ENCODE assay signal across 18 mouse cellular contexts in the genomic region with DNA sequence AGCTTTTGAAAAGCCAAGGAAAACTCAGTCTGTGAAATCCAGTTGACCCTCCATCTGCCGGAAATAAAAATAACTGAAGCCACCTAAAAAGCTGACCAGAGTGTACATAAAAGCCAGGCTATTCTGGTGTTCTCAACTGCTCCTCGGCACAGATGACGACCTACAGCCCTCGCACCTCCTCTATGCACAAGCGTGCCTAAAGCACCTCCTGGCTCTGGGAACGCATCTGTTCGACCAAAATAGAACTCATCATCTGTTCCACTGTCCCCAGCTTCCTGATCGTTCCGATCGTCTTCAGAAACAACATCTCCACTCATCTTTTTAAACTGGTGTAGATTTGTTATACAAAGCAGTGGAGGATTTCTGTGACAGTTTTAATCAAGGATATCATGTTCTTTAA.
DNase-seq lines count a peak whose midpoint lies in the region; ATAC-seq and TF ChIP-seq lines count a peak whose summit lies in the region.
"Had no signal": no experiment of that assay in that cellular context is flagged by ENCODE, and none has a peak within 500 bp of the region (broad histone marks: within the 10 kb centered on the region; RNA-seq: fewer than 3 reads in every experiment).

No protein-coding gene starts in this region.

- peak overlapping the region; percentile 9; the same call in 1 of the 2 replicates for H3K4me2 ChIP-seq in heart, embryonic 11.5 days
- H3K4me2 ChIP-seq in hindbrain, postnatal 0 days (ENCODE audit: low read depth, low read length), result peak overlapping the region; percentile 27; the same call in 1 of the 2 replicates
- H3K4me2 ChIP-seq: embryonic facial prominence, embryonic 13.5 days; intestine, embryonic 15.5 days; kidney, embryonic 15.5 days; liver, embryonic 12.5 days; lung, embryonic 15.5 days had no signal

- DNase-seq in heart, adult 8-10 months (ENCODE audit: low spot score), result no peak
- DNase-seq in layer of hippocampus, adult 9-11 months, result peak; percentile 27
- DNase-seq in layer of hippocampus, adult 11-12 months (ENCODE audit: low spot score), result no peak
- peak; percentile 76 for DNase-seq in brain, adult 2 months (ENCODE audit: low read depth, low spot score)
- DNase-seq in hindbrain, postnatal 0 days (ENCODE audit: low spot score), result no peak
- DNase-seq in urinary bladder, postnatal 14 days (ENCODE audit: low spot score), result no peak
- DNase-seq: adrenal gland, postnatal 25 days; cerebellum, adult 8-10 months; heart, postnatal 10 days had no signal

- peaks cover 10% of the 10 kb centered on the region; the same call in 1 of the 2 replicates for H3K4me1 ChIP-seq in heart, embryonic 11.5 days (ENCODE audit: control insufficient read depth, insufficient read depth, low read length)
- peaks cover 37% of the 10 kb centered on the region for H3K4me1 ChIP-seq in hindbrain, postnatal 0 days (ENCODE audit: insufficient read depth, low read length)
- H3K4me1 ChIP-seq: liver, embryonic 12.5 days had no signal

- H3K4me3 ChIP-seq in heart, embryonic 11.5 days (ENCODE audit: low read depth, low read length), result no peak overlapping the region
- no peak overlapping the region for H3K4me3 ChIP-seq in hindbrain, postnatal 0 days (ENCODE audit: low read length)
- H3K4me3 ChIP-seq: embryonic facial prominence, embryonic 13.5 days; intestine, embryonic 15.5 days; kidney, embryonic 15.5 days; left cerebral cortex, adult 2 months; liver, embryonic 12.5 days; lung, embryonic 15.5 days had no signal

- no peaks in the 10 kb centered on the region for H3K27me3 ChIP-seq in heart, embryonic 11.5 days (ENCODE audit: control insufficient read depth, insufficient read depth, low read length)
- H3K27me3 ChIP-seq in hindbrain, postnatal 0 days (ENCODE audit: insufficient read depth, low read length), result no peaks in the 10 kb centered on the region
- H3K27me3 ChIP-seq: embryonic facial prominence, embryonic 13.5 days; intestine, embryonic 15.5 days; kidney, embryonic 15.5 days; liver, embryonic 12.5 days; lung, embryonic 15.5 days; Patski had no signal

- WGBS in heart, embryonic 11.5 days (ENCODE audit: insufficient replicate concordance), result 44% methylated on average over 10 of the region's 10 CpGs
- WGBS in hindbrain, postnatal 0 days, result 37% methylated on average over 10 of the region's 10 CpGs

- no peak for ATAC-seq in heart, embryonic 11.5 days (replicated peaks; ENCODE audit: insufficient number of reproducible peaks, low FRiP score, low TSS enrichment)
- ATAC-seq in hindbrain, postnatal 0 days, result no peak
- ATAC-seq: intestine, embryonic 15.5 days; liver, embryonic 12.5 days; Patski had no signal

- H3K27ac ChIP-seq in heart, embryonic 11.5 days (ENCODE audit: low read depth, low read length), result no peak overlapping the region
- H3K27ac ChIP-seq in hindbrain, postnatal 0 days, result no peak overlapping the region
- H3K27ac ChIP-seq: embryonic facial prominence, embryonic 13.5 days; intestine, embryonic 15.5 days; kidney, embryonic 15.5 days; left cerebral cortex, adult 2 months; liver, embryonic 12.5 days; lung, embryonic 15.5 days; macrophage had no signal

- no peak overlapping the region for H3K9ac ChIP-seq in heart, embryonic 11.5 days (ENCODE audit: low read depth, low read length)
- no peak overlapping the region for H3K9ac ChIP-seq in hindbrain, postnatal 0 days (replicated peaks; ENCODE audit: low read length)
- H3K9ac ChIP-seq: embryonic facial prominence, embryonic 13.5 days; intestine, embryonic 15.5 days; kidney, embryonic 15.5 days; liver, embryonic 12.5 days; lung, embryonic 15.5 days had no signal

- TF ChIP-seq CTCF in hindbrain, postnatal 0 days (IDR thresholded peaks at IDR 0.05; ENCODE audit: low read depth), result no peak

- H3K36me3 ChIP-seq in heart, embryonic 11.5 days (ENCODE audit: control insufficient read depth, insufficient read depth, low read length), result no peaks in the 10 kb centered on the region
- no peaks in the 10 kb centered on the region for H3K36me3 ChIP-seq in hindbrain, postnatal 0 days (ENCODE audit: insufficient read depth, low read length)
- H3K36me3 ChIP-seq: embryonic facial prominence, embryonic 13.5 days; intestine, embryonic 15.5 days; kidney, embryonic 15.5 days; liver, embryonic 12.5 days; lung, embryonic 15.5 days had no signal

- no peaks in the 10 kb centered on the region for H3K9me3 ChIP-seq in heart, embryonic 11.5 days (replicated peaks; ENCODE audit: control insufficient read depth, low read length)
- H3K9me3 ChIP-seq in hindbrain, postnatal 0 days (ENCODE audit: low read length), result no peaks in the 10 kb centered on the region
- H3K9me3 ChIP-seq: embryonic facial prominence, embryonic 13.5 days; intestine, embryonic 15.5 days; kidney, embryonic 15.5 days; liver, embryonic 12.5 days; lung, embryonic 15.5 days had no signal

Comparison
In these comparisons a context has a peak if more than half of its experiments do, and no peak if none do; other contexts are left out.
1. DNase-seq: peak in layer of hippocampus, adult 9-11 months (single experiment) and brain, adult 2 months (single experiment); none in heart, adult 8-10 months (single experiment), layer of hippocampus, adult 11-12 months (single experiment), hindbrain, postnatal 0 days (single experiment) and urinary bladder, postnatal 14 days (single experiment).